Mouse (Mus musculus) liver, embryonic 14.5 days (tissue): ENCODE measurements around the gene Slc25a44.

Experiments
- CTCF ChIP-seq: IDR thresholded peaks from 2 replicates; pipeline ENCODE4 v1.5.1; 2016; ENCODE audit warnings: antibody characterized with exemption, low read depth, control low read depth
- EP300 ChIP-seq: IDR thresholded peaks from 2 replicates; pipeline ENCODE4 v1.6.1; 2016; ENCODE audit warnings: antibody characterized with exemption, low read depth

DNA sequence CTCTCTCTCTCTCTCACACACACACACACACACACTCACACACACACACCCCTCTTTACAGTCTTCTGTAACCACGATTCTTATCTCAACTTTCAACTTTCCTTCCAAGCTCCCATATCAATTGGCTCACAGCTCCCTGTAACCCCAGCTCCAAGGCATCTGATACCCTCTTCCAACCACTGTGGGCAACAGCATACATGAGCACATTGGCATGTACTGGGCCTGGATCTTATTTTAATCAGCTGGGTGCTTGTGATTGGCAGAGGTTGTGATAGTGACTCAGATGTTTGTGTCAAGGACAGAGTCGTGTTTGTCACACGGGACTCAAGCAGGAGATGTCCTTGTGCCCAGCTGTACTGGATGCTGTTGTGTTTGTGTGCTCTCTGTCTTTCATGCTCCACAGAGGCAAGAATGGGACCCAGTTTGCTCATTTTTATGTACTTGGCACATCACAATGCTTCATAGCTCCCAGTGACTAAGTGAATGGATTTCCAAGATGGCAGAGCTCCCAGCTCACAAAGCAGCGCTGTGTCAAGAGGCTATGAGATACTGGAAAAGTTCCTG lies 2.5 kb upstream of the Slc25a44 start:
- TF ChIP-seq CTCF (no peak), EP300 (no peak)
